Mouse (Mus musculus) kidney, adult 11 months (tissue): ENCODE data around the gene Glra1.
A peak's percentile ranks its signal among the peaks of the same experiment; 100 is the strongest.
"Not testable (repeated sequence)": the region's sequence is repeated elsewhere in the genome, so short reads cannot be mapped to it uniquely, and the experiment has no call there.

Experiments used
- DNase-seq: peaks from one replicate; pipeline ENCODE4 v3.0.0; 2022

Gene Glra1

GRCm38 (mm10) chr11:55607808-55608523 lies at the start of gene Glra1:
Gene Glra1, minus strand, starts transcription at chr11:55608198.
- peak; percentile 2 for DNase-seq

- DNase-seq: no peak
Measured at GRCm38 (mm10) chr11:55636961-55637360, 29.0 kb upstream of the Glra1 start.

- DNase-seq: no peak
Measured at GRCm38 (mm10) chr11:55633901-55634300, 25.9 kb upstream of the Glra1 start.

GRCm38 (mm10) chr11:55614631-55615030 lies 6.6 kb upstream of the Glra1 start:
- DNase-seq: not testable (repeated sequence)

GRCm38 (mm10) chr11:55608524-55608920 lies 524 bp upstream of the Glra1 start:
- DNase-seq: no peak

GRCm38 (mm10) chr11:55607066-55607807 lies 761 bp downstream of the Glra1 start:
- no peak for DNase-seq

GRCm38 (mm10) chr11:55601447-55602065 lies 6.4 kb downstream of the Glra1 start:
- no peak for DNase-seq

- DNase-seq: no peak
Measured at GRCm38 (mm10) chr11:55595726-55596125, 12.3 kb downstream of the Glra1 start.

GRCm38 (mm10) chr11:55594411-55594810 lies 13.6 kb downstream of the Glra1 start:
- no peak for DNase-seq

- no peak for DNase-seq
Measured at GRCm38 (mm10) chr11:55591194-55591593, 16.8 kb downstream of the Glra1 start.

- DNase-seq: no peak
Measured at GRCm38 (mm10) chr11:55589376-55590167, 18.4 kb downstream of the Glra1 start.

GRCm38 (mm10) chr11:55574397-55574796 lies 33.6 kb downstream of the Glra1 start:
- no peak for DNase-seq

- peak; percentile 16 for DNase-seq
Measured at GRCm38 (mm10) chr11:55571144-55571543, 36.9 kb downstream of the Glra1 start.

GRCm38 (mm10) chr11:55566309-55567099 lies 41.5 kb downstream of the Glra1 start:
- DNase-seq: no peak

- DNase-seq: no peak
Measured at GRCm38 (mm10) chr11:55545690-55546089, 62.3 kb downstream of the Glra1 start.

- DNase-seq: no peak
Measured at GRCm38 (mm10) chr11:55542671-55543070, 65.3 kb downstream of the Glra1 start.

- no peak for DNase-seq
Measured at GRCm38 (mm10) chr11:55542128-55542527, 65.9 kb downstream of the Glra1 start.

GRCm38 (mm10) chr11:55534766-55535165 lies 73.2 kb downstream of the Glra1 start:
- DNase-seq: no peak

GRCm38 (mm10) chr11:55533378-55533777 lies 74.6 kb downstream of the Glra1 start:
- DNase-seq: no peak

GRCm38 (mm10) chr11:55530741-55531140 lies 77.3 kb downstream of the Glra1 start:
- DNase-seq: no peak

GRCm38 (mm10) chr11:55518806-55519674 lies 89.0 kb downstream of the Glra1 start:
- DNase-seq: peak; percentile 39
